Mouse (Mus musculus): ENCODE measurements at regions not wholly inside any gene's neighbourhood (a gene's known extent, or its start where the extent isn't known, plus 50 kb on each side); places are given as distances from the start of the nearest gene placed in this dataset.

DNA sequence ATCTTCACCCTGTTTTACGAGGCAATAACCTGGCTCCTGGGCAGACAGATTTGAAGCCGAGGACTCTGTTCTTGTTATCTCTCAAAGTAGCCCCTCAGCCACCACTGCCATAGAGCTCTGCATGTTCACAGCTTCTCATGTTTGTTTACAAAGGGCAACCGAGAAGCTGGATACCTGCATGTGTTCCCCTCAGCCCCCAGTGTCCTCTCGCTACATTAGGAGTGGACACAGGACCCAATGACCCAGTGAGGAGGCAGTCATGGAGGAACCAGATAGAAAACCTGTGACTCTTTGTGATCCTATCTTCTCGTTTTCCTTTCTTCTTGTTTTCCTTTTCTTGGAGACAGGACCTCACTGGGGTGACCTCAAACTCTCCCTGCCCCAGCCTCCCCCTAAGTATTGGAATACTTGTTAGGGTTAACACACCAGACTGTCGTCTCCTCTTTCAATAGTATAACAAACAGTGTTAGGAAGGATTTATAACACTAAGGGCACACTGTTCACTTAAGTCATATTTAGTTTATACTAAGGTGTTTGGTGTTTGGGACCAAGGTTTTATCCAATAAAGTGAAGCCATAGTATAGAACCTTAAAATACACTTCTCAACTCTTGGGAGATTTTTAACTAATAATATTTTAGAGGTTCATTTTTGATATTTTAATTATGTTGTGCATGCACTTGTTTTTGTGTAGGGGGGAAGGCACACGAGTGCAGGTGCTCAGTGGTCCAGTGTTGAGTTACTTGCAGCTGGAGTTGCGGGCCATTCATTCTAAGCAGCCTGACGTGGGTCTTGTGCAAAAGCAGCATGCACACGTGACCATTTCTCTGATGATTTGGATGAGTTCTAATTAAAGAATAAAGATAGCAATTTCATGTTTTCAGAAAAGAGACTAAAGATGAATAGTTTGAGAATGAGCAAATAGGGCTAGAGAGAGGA lies 422.9 kb upstream of the BB014433 start:
- no peak overlapping the region for H3K27ac ChIP-seq (ENCODE audit: low read length)
- H3K9me3 ChIP-seq (ENCODE audit: control insufficient read depth, low read depth, low read length): no peaks in the 10 kb centered on the region
- H3K9ac ChIP-seq (replicated peaks; ENCODE audit: low read depth, low read length): no peak overlapping the region
- 60% methylated on average over 10 of the region's 10 CpGs for WGBS
- H3K4me3 ChIP-seq (ENCODE audit: low read depth, low read length): no peak overlapping the region
- no peaks in the 10 kb centered on the region for H3K36me3 ChIP-seq (ENCODE audit: control insufficient read depth, insufficient read depth, low read length)
- H3K27me3 ChIP-seq (ENCODE audit: control insufficient read depth, insufficient read depth, low read length): no peaks in the 10 kb centered on the region
- H3K4me1 ChIP-seq (ENCODE audit: control insufficient read depth, insufficient read depth, low read length): no peaks in the 10 kb centered on the region
- no peak overlapping the region for H3K4me2 ChIP-seq (replicated peaks; ENCODE audit: low read depth, low read length)
- no peak for ATAC-seq (ENCODE audit: insufficient number of reproducible peaks, insufficient read depth, low FRiP score, low read depth)

DNA sequence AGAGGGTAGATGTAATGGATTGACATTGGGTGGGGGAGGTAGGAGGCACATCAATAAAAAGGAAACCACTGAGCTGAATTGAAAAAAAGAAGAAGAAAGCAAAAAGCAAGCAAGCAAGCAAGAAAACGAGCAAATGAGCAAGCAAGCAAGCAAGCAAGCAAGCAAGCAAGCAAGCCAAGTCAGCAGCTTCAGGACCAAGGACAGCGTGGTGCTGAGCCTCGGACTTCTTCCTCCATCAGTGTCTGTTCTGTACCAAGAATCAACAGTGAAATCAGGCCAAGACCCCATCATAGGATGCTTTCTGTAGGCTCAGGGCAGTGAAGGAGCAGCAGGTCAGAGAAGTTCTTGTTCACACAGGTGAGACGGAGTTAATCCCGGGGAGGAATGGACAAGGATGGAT lies 392.7 kb upstream of the BB014433 start:
- no peaks in the 10 kb centered on the region for H3K4me1 ChIP-seq (ENCODE audit: control insufficient read depth, insufficient read depth, low read length)
- no peak overlapping the region for H3K4me2 ChIP-seq (replicated peaks; ENCODE audit: low read depth, low read length)
- ATAC-seq (ENCODE audit: insufficient number of reproducible peaks, insufficient read depth, low FRiP score, low read depth): no peak
- no peak overlapping the region for H3K9ac ChIP-seq (replicated peaks; ENCODE audit: low read depth, low read length)
- H3K27me3 ChIP-seq (ENCODE audit: control insufficient read depth, insufficient read depth, low read length): no peaks in the 10 kb centered on the region
- no peak overlapping the region for H3K4me3 ChIP-seq (ENCODE audit: low read depth, low read length)
- H3K27ac ChIP-seq (ENCODE audit: low read length): no peak overlapping the region
- H3K36me3 ChIP-seq (ENCODE audit: control insufficient read depth, insufficient read depth, low read length): no peaks in the 10 kb centered on the region
- WGBS: 41% methylated on average over 5 of the region's 5 CpGs
- no peaks in the 10 kb centered on the region for H3K9me3 ChIP-seq (ENCODE audit: control insufficient read depth, low read depth, low read length)

DNA sequence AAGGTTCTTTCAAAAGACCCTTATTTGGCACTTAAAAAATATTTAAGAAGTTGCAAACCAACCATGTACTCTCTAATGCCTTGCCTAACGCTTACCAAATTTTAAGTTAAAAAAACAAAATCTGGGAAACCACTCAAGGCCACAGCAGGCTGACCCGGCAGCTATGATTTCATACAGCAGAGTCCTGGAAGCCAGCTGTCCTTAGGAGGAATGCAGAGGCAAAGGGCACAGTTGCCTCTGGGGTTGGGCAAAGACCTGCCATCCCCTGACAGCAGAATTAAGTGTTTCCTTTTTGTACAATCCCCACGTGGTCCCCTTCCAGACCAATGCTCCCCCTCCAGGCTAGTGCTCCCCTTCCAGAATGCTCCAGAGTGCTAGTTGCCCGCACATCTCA lies 348.8 kb upstream of the BB014433 start:
- 48% methylated on average over 4 of the region's 4 CpGs for WGBS
- H3K27ac ChIP-seq (ENCODE audit: low read length): no peak overlapping the region
- no peaks in the 10 kb centered on the region for H3K27me3 ChIP-seq (ENCODE audit: control insufficient read depth, insufficient read depth, low read length)
- no peak overlapping the region for H3K9ac ChIP-seq (replicated peaks; ENCODE audit: low read depth, low read length)
- ATAC-seq (ENCODE audit: insufficient number of reproducible peaks, insufficient read depth, low FRiP score, low read depth): no peak
- no peaks in the 10 kb centered on the region for H3K4me1 ChIP-seq (ENCODE audit: control insufficient read depth, insufficient read depth, low read length)
- no peak overlapping the region for H3K4me3 ChIP-seq (ENCODE audit: low read depth, low read length)
- H3K9me3 ChIP-seq (ENCODE audit: control insufficient read depth, low read depth, low read length): no peaks in the 10 kb centered on the region
- H3K4me2 ChIP-seq (replicated peaks; ENCODE audit: low read depth, low read length): no peak overlapping the region
- H3K36me3 ChIP-seq (ENCODE audit: control insufficient read depth, insufficient read depth, low read length): no peaks in the 10 kb centered on the region

- WGBS: 84% methylated on average over 5 of the region's 5 CpGs
- Histone ChIP-seq H3K27me3 (ENCODE audit: control insufficient read depth, insufficient read depth, low read length) (no peaks in the 10 kb centered on the region), H3K27ac (ENCODE audit: low read length) (no peak overlapping the region), H3K36me3 (ENCODE audit: control insufficient read depth, insufficient read depth, low read length) (no peaks in the 10 kb centered on the region), H3K9ac (replicated peaks; ENCODE audit: low read depth, low read length) (no peak overlapping the region), H3K4me2 (replicated peaks; ENCODE audit: low read depth, low read length) (no peak overlapping the region), H3K9me3 (ENCODE audit: control insufficient read depth, low read depth, low read length) (no peaks in the 10 kb centered on the region), H3K4me1 (ENCODE audit: control insufficient read depth, insufficient read depth, low read length) (no peaks in the 10 kb centered on the region), H3K4me3 (ENCODE audit: low read depth, low read length) (no peak overlapping the region)
- ATAC-seq (ENCODE audit: insufficient number of reproducible peaks, insufficient read depth, low FRiP score, low read depth): no peak
These were observed 348.3 kb upstream of the BB014433 start for GRCm38 (mm10) chr8:15393936-15394721.

DNA sequence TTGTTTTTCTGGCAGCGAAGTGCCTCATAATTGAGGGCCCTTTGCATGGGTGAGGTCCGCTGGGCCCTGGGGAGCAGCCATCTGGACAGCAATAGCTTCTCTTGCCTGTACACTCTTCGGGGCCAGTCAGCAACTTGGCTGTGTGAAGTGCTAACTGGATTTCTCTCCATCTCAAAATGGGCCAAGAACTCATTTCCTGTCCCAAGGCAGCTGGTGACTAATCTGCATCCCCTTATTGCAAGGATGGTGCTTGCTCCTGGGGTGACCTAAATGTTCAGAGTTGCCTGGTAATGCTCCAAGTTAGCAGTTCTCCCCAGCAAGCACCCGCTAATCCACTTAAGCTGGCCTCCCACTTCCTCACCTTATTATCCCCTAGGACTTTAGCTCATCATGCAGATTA lies 346.2 kb upstream of the BB014433 start:
- H3K9ac ChIP-seq (replicated peaks; ENCODE audit: low read depth, low read length): no peak overlapping the region
- H3K4me2 ChIP-seq (replicated peaks; ENCODE audit: low read depth, low read length): no peak overlapping the region
- 59% methylated on average over 4 of the region's 4 CpGs for WGBS
- H3K9me3 ChIP-seq (ENCODE audit: control insufficient read depth, low read depth, low read length): no peaks in the 10 kb centered on the region
- no peak overlapping the region for H3K4me3 ChIP-seq (ENCODE audit: low read depth, low read length)
- H3K27ac ChIP-seq (ENCODE audit: low read length): no peak overlapping the region
- H3K36me3 ChIP-seq (ENCODE audit: control insufficient read depth, insufficient read depth, low read length): no peaks in the 10 kb centered on the region
- ATAC-seq (ENCODE audit: insufficient number of reproducible peaks, insufficient read depth, low FRiP score, low read depth): no peak
- no peaks in the 10 kb centered on the region for H3K27me3 ChIP-seq (ENCODE audit: control insufficient read depth, insufficient read depth, low read length)
- no peaks in the 10 kb centered on the region for H3K4me1 ChIP-seq (ENCODE audit: control insufficient read depth, insufficient read depth, low read length)

DNA sequence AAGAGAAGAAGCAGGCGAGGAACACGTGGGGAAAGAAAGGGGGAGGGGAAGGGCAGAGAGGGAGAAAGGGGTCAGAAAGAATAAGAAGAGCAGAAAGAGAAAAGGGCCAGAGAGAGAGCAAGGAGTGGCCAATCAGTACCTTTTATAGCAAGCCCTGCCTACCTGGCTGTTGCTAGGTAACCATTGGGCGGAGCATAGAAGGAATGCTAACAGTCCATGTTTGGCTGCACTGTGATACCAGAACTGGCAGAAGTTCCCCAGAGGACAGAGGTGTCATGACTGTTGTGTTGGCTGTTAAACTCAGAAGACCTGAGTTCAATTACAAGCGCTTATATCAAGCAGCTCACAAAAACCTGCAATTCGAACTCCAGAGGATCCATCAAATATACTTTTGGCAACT lies 342.9 kb upstream of the BB014433 start:
- WGBS: 83% methylated on average over 5 of the region's 5 CpGs
- H3K36me3 ChIP-seq (ENCODE audit: control insufficient read depth, insufficient read depth, low read length): no peaks in the 10 kb centered on the region
- no peak overlapping the region for H3K4me3 ChIP-seq (ENCODE audit: low read depth, low read length)
- H3K27ac ChIP-seq (ENCODE audit: low read length): no peak overlapping the region
- no peaks in the 10 kb centered on the region for H3K4me1 ChIP-seq (ENCODE audit: control insufficient read depth, insufficient read depth, low read length)
- no peak for ATAC-seq (ENCODE audit: insufficient number of reproducible peaks, insufficient read depth, low FRiP score, low read depth)
- no peaks in the 10 kb centered on the region for H3K27me3 ChIP-seq (ENCODE audit: control insufficient read depth, insufficient read depth, low read length)
- H3K9ac ChIP-seq (replicated peaks; ENCODE audit: low read depth, low read length): no peak overlapping the region
- no peak overlapping the region for H3K4me2 ChIP-seq (replicated peaks; ENCODE audit: low read depth, low read length)
- no peaks in the 10 kb centered on the region for H3K9me3 ChIP-seq (ENCODE audit: control insufficient read depth, low read depth, low read length)

DNA sequence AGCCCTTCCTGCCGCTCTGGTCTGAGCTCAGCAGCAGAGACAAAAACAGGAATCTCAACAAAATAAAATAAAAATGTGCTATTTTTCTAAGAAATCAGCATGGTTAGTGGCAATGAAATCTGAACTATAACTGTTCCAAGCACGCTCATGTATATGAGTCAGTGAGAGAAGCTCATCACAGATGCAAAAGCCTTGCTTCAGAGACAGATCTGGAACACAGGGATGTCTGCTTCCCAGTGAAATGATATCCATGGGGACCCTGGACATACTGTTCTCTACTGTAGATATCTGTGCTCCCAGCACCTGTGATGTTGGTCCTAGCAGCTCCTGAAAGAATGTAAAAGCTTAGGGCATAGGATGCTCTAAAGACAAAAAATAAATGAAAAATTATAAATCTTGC lies 321.2 kb upstream of the BB014433 start:
- 78% methylated on average over 2 of the region's 2 CpGs for WGBS

DNA sequence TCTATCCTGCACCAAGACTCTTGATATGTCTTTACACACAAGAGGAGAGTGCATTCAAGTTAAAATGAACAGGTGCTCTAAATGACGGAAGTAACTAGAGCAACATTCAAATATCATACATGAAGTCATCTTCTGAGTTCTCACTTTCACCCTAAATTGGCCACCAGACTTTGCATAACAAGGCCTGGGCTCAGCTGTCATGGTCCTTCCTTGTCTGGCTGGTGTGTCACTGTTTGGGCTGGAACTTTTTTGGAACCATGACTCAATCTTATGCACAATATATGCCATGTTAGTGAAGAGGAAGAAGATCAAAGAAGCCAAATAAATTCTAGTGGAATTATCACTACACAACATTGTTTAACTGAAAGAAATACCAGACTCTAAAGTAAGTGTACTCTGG lies 318.7 kb upstream of the BB014433 start:
- 97% methylated on average over 1 of the region's 1 CpGs for WGBS
- no peaks in the 10 kb centered on the region for H3K9me3 ChIP-seq (ENCODE audit: control insufficient read depth, low read depth, low read length)
- ATAC-seq (ENCODE audit: insufficient number of reproducible peaks, insufficient read depth, low FRiP score, low read depth): no peak
- no peaks in the 10 kb centered on the region for H3K36me3 ChIP-seq (ENCODE audit: control insufficient read depth, insufficient read depth, low read length)
- no peak overlapping the region for H3K27ac ChIP-seq (ENCODE audit: low read length)
- H3K4me1 ChIP-seq (ENCODE audit: control insufficient read depth, insufficient read depth, low read length): no peaks in the 10 kb centered on the region
- H3K4me2 ChIP-seq (replicated peaks; ENCODE audit: low read depth, low read length): no peak overlapping the region
- H3K9ac ChIP-seq (replicated peaks; ENCODE audit: low read depth, low read length): no peak overlapping the region
- H3K4me3 ChIP-seq (ENCODE audit: low read depth, low read length): no peak overlapping the region
- H3K27me3 ChIP-seq (ENCODE audit: control insufficient read depth, insufficient read depth, low read length): no peaks in the 10 kb centered on the region

More for the DNA sequence above, 321.2 kb upstream of the BB014433 start:
- Histone ChIP-seq H3K27me3 (ENCODE audit: control insufficient read depth, insufficient read depth, low read length) (no peaks in the 10 kb centered on the region), H3K4me2 (replicated peaks; ENCODE audit: low read depth, low read length) (no peak overlapping the region), H3K4me1 (ENCODE audit: control insufficient read depth, insufficient read depth, low read length) (no peaks in the 10 kb centered on the region), H3K9ac (replicated peaks; ENCODE audit: low read depth, low read length) (no peak overlapping the region), H3K36me3 (ENCODE audit: control insufficient read depth, insufficient read depth, low read length) (no peaks in the 10 kb centered on the region), H3K4me3 (ENCODE audit: low read depth, low read length) (no peak overlapping the region), H3K27ac (ENCODE audit: low read length) (no peak overlapping the region), H3K9me3 (ENCODE audit: control insufficient read depth, low read depth, low read length) (no peaks in the 10 kb centered on the region)
- no peak for ATAC-seq (ENCODE audit: insufficient number of reproducible peaks, insufficient read depth, low FRiP score, low read depth)

Data from stomach, embryonic 14.5 days (tissue).